ENCODE assay signal across 8 mouse cellular contexts in the genomic region with DNA sequence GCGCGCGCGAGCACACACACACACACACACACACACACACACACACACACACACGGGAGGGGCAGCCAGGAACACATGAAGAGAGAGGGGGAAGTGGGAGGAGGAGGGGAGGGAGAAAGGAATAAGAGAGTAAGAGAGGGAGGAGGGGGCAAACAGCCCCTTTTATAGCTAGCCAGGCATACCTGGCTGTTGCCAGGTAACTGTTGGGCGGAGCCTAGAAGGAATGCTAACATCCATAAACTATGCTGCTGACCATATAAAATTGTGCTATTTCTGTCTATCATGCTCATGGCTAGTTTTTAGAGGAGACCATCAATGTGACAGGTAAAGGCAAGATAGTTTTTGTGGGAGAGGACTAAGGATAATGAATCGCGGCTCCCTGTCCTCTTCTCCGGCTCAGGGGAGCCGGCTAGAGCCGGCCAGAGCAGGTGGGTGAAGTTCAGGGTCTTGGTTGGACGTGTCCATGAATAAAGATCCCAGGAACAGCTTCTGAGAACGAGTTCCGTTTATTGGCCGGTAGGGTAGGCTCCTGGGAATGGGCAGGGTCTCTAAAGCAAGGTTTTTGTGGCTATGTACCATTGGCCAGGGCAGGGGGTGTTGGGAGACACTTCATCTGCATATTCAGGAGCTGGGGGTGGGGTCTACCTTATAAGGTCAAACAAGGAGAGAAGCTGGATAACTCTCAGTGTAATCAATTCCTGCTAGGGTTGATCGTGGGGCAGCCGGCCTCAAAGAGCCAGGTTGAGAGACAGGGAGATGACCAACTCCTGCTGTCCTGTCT. TPM values are rescaled to one million over a fixed set of nuclear protein-coding genes. Genes with fewer than 3 reads are reported as not detected.
DNase-seq lines count a peak whose midpoint lies in the region; ATAC-seq and TF ChIP-seq lines count a peak whose summit lies in the region.

No protein-coding gene starts in this region.

- ATAC-seq in lung, embryonic 15.5 days (ENCODE audit: borderline replicate concordance, extremely low read depth, low FRiP score, low TSS enrichment) = no peak
- no peak for ATAC-seq in forebrain, embryonic 11.5 days (replicated peaks; ENCODE audit: low FRiP score)
- ATAC-seq in limb, embryonic 13.5 days (ENCODE audit: low FRiP score, low read depth) = peak; percentile 28; the same call in 1 of the 2 replicates
- ATAC-seq in neural tube, embryonic 12.5 days (ENCODE audit: low FRiP score, low read depth) = no peak
- no peak for ATAC-seq in megakaryocyte-erythroid progenitor cell, adult 5-6 weeks (replicated peaks; ENCODE audit: low FRiP score, low TSS enrichment, poor library complexity, severe bottlenecking)

- no peaks in the 10 kb centered on the region for H3K9me3 ChIP-seq in lung, embryonic 15.5 days
- H3K9me3 ChIP-seq in forebrain, embryonic 11.5 days (ENCODE audit: control insufficient read depth, low read length) = no peaks in the 10 kb centered on the region
- no peaks in the 10 kb centered on the region for H3K9me3 ChIP-seq in limb, embryonic 13.5 days
- no peaks in the 10 kb centered on the region for H3K9me3 ChIP-seq in neural tube, embryonic 12.5 days

- no peaks in the 10 kb centered on the region for H3K27me3 ChIP-seq in lung, embryonic 15.5 days
- H3K27me3 ChIP-seq in forebrain, embryonic 11.5 days (ENCODE audit: control insufficient read depth, insufficient read depth, low read length) = no peaks in the 10 kb centered on the region
- H3K27me3 ChIP-seq in limb, embryonic 13.5 days = no peaks in the 10 kb centered on the region; the same call in 1 of the 2 replicates
- H3K27me3 ChIP-seq in neural tube, embryonic 12.5 days (replicated peaks) = 0 out of 2 replicates have a peak, but pooled peaks cover 2% of the 10 kb centered on the region

- H3K4me1 ChIP-seq in lung, embryonic 15.5 days = peaks cover 9% of the 10 kb centered on the region
- no peaks in the 10 kb centered on the region for H3K4me1 ChIP-seq in lung, adult 2 months (ENCODE audit: control insufficient read depth, insufficient read depth, low read length)
- 0 out of 2 replicates have a peak, but pooled peaks cover 3% of the 10 kb centered on the region for H3K4me1 ChIP-seq in forebrain, embryonic 11.5 days (replicated peaks; ENCODE audit: control insufficient read depth, insufficient read depth, low read length)
- peaks cover 11% of the 10 kb centered on the region for H3K4me1 ChIP-seq in limb, embryonic 13.5 days
- H3K4me1 ChIP-seq in neural tube, embryonic 12.5 days = peaks cover 7% of the 10 kb centered on the region; the same call in 1 of the 2 replicates

- TF ChIP-seq POLR2A in lung, adult 2 months (IDR thresholded peaks at IDR 0.05; ENCODE audit: borderline replicate concordance, extremely low read depth, low read depth, low read length) = no peak

- H3K9ac ChIP-seq in lung, embryonic 15.5 days = no peak overlapping the region
- no peak overlapping the region for H3K9ac ChIP-seq in forebrain, embryonic 11.5 days (ENCODE audit: low read length)
- H3K9ac ChIP-seq in limb, embryonic 13.5 days = no peak overlapping the region
- H3K9ac ChIP-seq in neural tube, embryonic 12.5 days = no peak overlapping the region

- H3K4me2 ChIP-seq in lung, embryonic 15.5 days = peak overlapping the region; percentile 52
- H3K4me2 ChIP-seq in forebrain, embryonic 11.5 days (ENCODE audit: low read depth, low read length, severe bottlenecking) = peak overlapping the region; percentile 26; the same call in 1 of the 2 replicates
- H3K4me2 ChIP-seq in limb, embryonic 13.5 days (replicated peaks) = peak overlapping the region; percentile 47
- H3K4me2 ChIP-seq in neural tube, embryonic 12.5 days (replicated peaks) = peak overlapping the region; percentile 36

- no peak for TF ChIP-seq CTCF in lung, adult 2 months (IDR thresholded peaks at IDR 0.05; ENCODE audit: insufficient read depth, low read length)

- no peaks in the 10 kb centered on the region for H3K36me3 ChIP-seq in lung, embryonic 15.5 days
- no peaks in the 10 kb centered on the region for H3K36me3 ChIP-seq in forebrain, embryonic 11.5 days (ENCODE audit: control insufficient read depth, insufficient read depth, low read length)
- no peaks in the 10 kb centered on the region for H3K36me3 ChIP-seq in limb, embryonic 13.5 days
- H3K36me3 ChIP-seq in neural tube, embryonic 12.5 days = no peaks in the 10 kb centered on the region

- WGBS in lung, embryonic 15.5 days = 23% methylated on average over 17 of the region's 17 CpGs
- 28% methylated on average over 17 of the region's 17 CpGs for WGBS in lung, adult 2 months
- WGBS in forebrain, embryonic 11.5 days = 21% methylated on average over 17 of the region's 17 CpGs
- WGBS in limb, embryonic 13.5 days = 24% methylated on average over 17 of the region's 17 CpGs
- 28% methylated on average over 16 of the region's 17 CpGs for WGBS in neural tube, embryonic 12.5 days

- no peak overlapping the region; the same call in 1 of the 2 replicates for H3K27ac ChIP-seq in lung, embryonic 15.5 days
- no peak overlapping the region for H3K27ac ChIP-seq in forebrain, embryonic 11.5 days (ENCODE audit: low read depth, low read length)
- H3K27ac ChIP-seq in limb, embryonic 13.5 days = no peak overlapping the region
- no peak overlapping the region for H3K27ac ChIP-seq in neural tube, embryonic 12.5 days

- no peak for DNase-seq in lung, adult 2 months
- DNase-seq in forebrain, embryonic 11.5 days (ENCODE audit: low spot score) = no peak
- no peak for DNase-seq in layer of hippocampus, adult 11-12 months (ENCODE audit: low spot score)
- no peak for DNase-seq in urinary bladder, postnatal 36 days (ENCODE audit: low spot score in 2 of 2)

- peak overlapping the region; percentile 20 for H3K4me3 ChIP-seq in lung, embryonic 15.5 days
- H3K4me3 ChIP-seq in lung, adult 2 months (replicated peaks; ENCODE audit: extremely low read depth, low read depth, low read length) = no peak overlapping the region
- no peak overlapping the region for H3K4me3 ChIP-seq in forebrain, embryonic 11.5 days (ENCODE audit: low read depth, low read length)
- H3K4me3 ChIP-seq in limb, embryonic 13.5 days = no peak overlapping the region
- no peak overlapping the region for H3K4me3 ChIP-seq in neural tube, embryonic 12.5 days

RNA-seq across cellular contexts. Expression of a gene that starts 34.7 kb away (rescaled TPM):
- 23.7 and 24.3 TPM in 2 replicates for polyA plus RNA-seq in lung, embryonic 15.5 days (2015; fragmentation: Nextera tagmentation; extraction: Ambion mirVana)
- polyA plus RNA-seq in lung, adult 2 months (2012; rRNA removed) = 2.8 and 3.4 TPM in 2 replicates
- 16.3 and 22.1 TPM in 2 replicates for polyA plus RNA-seq in forebrain, embryonic 11.5 days (2014; fragmentation: Nextera tagmentation; extraction: Ambion mirVana)
- polyA plus RNA-seq in limb, embryonic 13.5 days (2015; fragmentation: Nextera tagmentation; extraction: Ambion mirVana) = 28.5 and 29.3 TPM in 2 replicates
- polyA plus RNA-seq in neural tube, embryonic 12.5 days (2016; fragmentation: Nextera tagmentation; extraction: Ambion mirVana) = 17.2 and 17.7 TPM in 2 replicates
- total RNA-seq in megakaryocyte-erythroid progenitor cell, adult 5-6 weeks (2014; fragmentation: Nextera tagmentation) = 20.4 and 21.1 TPM in 2 replicates
- 30.9 and 41.8 TPM in 2 replicates for total RNA-seq in megakaryocyte-erythroid progenitor cell, adult 5-6 weeks (2017)

RNA-seq across cellular contexts. Expression of a gene that starts 57.5 kb away (rescaled TPM):
- polyA plus RNA-seq in lung, embryonic 15.5 days (2015; fragmentation: Nextera tagmentation; extraction: Ambion mirVana) = 14.0 and 15.0 TPM in 2 replicates
- 12.7 and 17.5 TPM in 2 replicates for polyA plus RNA-seq in lung, adult 2 months (2012; rRNA removed)
- 14.0 and 14.5 TPM in 2 replicates for polyA plus RNA-seq in forebrain, embryonic 11.5 days (2014; fragmentation: Nextera tagmentation; extraction: Ambion mirVana)
- polyA plus RNA-seq in limb, embryonic 13.5 days (2015; fragmentation: Nextera tagmentation; extraction: Ambion mirVana) = 15.8 and 16.2 TPM in 2 replicates
- 16.2 and 19.3 TPM in 2 replicates for polyA plus RNA-seq in neural tube, embryonic 12.5 days (2016; fragmentation: Nextera tagmentation; extraction: Ambion mirVana)
- total RNA-seq in megakaryocyte-erythroid progenitor cell, adult 5-6 weeks (2014; fragmentation: Nextera tagmentation) = 20.3 and 23.7 TPM in 2 replicates
- total RNA-seq in megakaryocyte-erythroid progenitor cell, adult 5-6 weeks (2017) = 9.7 and 14.6 TPM in 2 replicates
